Mouse (Mus musculus) forebrain, embryonic 12.5 days (tissue): Measurements from ENCODE around the gene Cacnb1. TPM values are rescaled to one million over a fixed set of nuclear protein-coding genes. Genes with fewer than 3 reads are reported as not detected.

ENCODE experiments used
- ATAC-seq: fragments of 200-750 bp; cut with Nextera tagmentation; 2 replicates; pipeline ENCODE4 v1.8.0; 2017; ENCODE audit warnings: moderate TSS enrichment; ENCODE audit not compliant: low FRiP score
- H3K27ac ChIP-seq: fragments of 300-500 bp; sonication (generic); 2 replicates; pipeline ENCODE4 v1.5.1; 2016; ENCODE audit warnings: mild to moderate bottlenecking
- H3K27me3 ChIP-seq: fragments of 300-500 bp; sonication (generic); 2 replicates; pipeline ENCODE4 v1.6.1; 2016; ENCODE audit warnings: mild to moderate bottlenecking
- H3K36me3 ChIP-seq: fragments of 300-500 bp; sonication (generic); replicated peaks from 2 replicates; pipeline ENCODE4 v1.6.1; 2016; ENCODE audit warnings: mild to moderate bottlenecking
- H3K4me1 ChIP-seq: fragments of 300-500 bp; sonication (generic); 2 replicates; pipeline ENCODE4 v1.6.1; 2016
- H3K4me2 ChIP-seq: fragments of 300-500 bp; sonication (generic); 2 replicates; pipeline ENCODE4 v1.6.1; 2016; ENCODE audit warnings: mild to moderate bottlenecking, moderate library complexity
- H3K4me3 ChIP-seq: fragments of 300-500 bp; sonication (generic); replicated peaks from 2 replicates; pipeline ENCODE4 v1.5.1; 2016; ENCODE audit warnings: mild to moderate bottlenecking
- H3K9ac ChIP-seq: fragments of 300-500 bp; sonication (generic); 2 replicates; pipeline ENCODE4 v1.6.1; 2016; ENCODE audit warnings: mild to moderate bottlenecking
- H3K9me3 ChIP-seq: fragments of 300-500 bp; sonication (generic); 2 replicates; pipeline ENCODE4 v1.6.1; 2016
- WGBS: fragments of 180-500 bp; shearing (Covaris S2); methylation state at CpG from one replicate; pipeline ENCODE4 v1.1.7; 2016; 5-methylcytosine and 5-hydroxymethylcytosine counted together
- polyA plus RNA-seq: library from polyadenylated mRNA; unstranded; fragments of >200 nt; fragmentation: Nextera tagmentation; extraction: Ambion mirVana; gene quantifications from 2 replicates; pipeline ENCODE4 v1.2.1, GENCODE M21; 2016

Cacnb1 gene
- polyA plus RNA-seq, 1 experiment from 2014 or later, result 22.5 TPM

DNA sequence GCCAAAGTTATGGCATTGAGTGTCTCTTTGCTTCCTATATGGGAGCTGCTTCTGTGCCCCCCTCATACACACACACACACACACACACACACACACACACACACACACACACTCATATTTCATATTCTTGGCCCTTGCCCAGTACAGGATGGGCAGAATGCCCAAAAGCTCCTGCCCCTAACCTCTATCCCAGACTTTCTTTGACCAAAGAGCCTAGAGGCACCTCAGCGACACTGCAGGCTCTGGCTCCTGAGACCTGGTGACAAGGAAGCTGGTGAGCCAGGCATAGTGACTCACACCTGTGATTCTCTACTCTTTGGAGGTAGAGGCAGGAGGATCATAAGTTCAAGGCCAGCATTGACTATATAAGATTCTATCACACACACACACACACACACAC lies 2.1 kb downstream of the Cacnb1 start:
- Histone ChIP-seq H3K27ac (peak overlapping the region; percentile 89), H3K36me3 (peaks cover 22% of the 10 kb centered on the region), H3K4me1 (peaks cover 52% of the 10 kb centered on the region), H3K27me3 (no peaks in the 10 kb centered on the region), H3K9ac (peak overlapping the region; percentile 86; the same call in 1 of the 2 replicates), H3K4me2 (peak overlapping the region; percentile 81), H3K9me3 (no peaks in the 10 kb centered on the region), H3K4me3 (peak overlapping the region; percentile 67; the same call in 1 of the 2 replicates)
- no peak for ATAC-seq
- 54% methylated on average over 1 of the region's 1 CpGs for WGBS

DNA sequence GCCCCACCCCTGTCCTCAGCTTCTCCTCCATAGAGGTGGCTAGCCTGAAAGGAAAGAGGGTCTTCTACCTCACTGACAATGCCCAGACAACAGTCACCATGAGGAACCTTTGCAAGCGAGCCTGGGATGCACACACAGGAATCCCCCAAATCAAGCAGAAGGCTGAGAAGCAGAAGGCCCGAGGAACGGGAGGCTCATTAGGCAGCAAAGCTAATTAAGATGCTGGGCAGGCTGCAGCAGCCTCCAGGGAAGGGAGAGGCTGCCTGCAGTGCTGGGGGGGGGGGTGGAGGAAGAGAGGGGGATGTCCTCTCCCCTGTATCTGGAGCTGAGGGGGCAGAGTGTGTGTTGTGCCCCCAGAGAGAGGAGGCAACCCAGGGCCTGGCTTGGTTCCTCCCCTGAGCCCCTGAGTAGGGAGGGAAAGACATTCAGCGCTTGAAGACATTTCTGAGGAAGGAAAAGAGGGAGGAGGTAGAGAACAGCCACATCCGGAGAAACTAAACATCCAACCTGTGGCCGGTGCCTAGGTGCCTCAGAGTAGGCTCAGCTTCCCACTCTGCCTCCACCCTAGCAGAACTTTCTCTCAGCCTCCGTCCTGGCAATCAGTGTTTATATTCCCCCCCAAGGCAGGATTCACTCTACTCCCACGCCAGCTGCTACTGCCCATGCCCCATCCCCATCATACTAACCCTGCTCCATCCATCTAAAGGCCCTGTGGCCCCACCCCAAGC lies 2.8 kb downstream of the Cacnb1 start:
- Histone ChIP-seq H3K4me3 (peak overlapping the region; percentile 12), H3K27me3 (no peaks in the 10 kb centered on the region), H3K4me1 (peaks cover 49% of the 10 kb centered on the region), H3K27ac (peak overlapping the region; percentile 89), H3K9me3 (no peaks in the 10 kb centered on the region), H3K4me2 (peak overlapping the region; percentile 81), H3K9ac (peak overlapping the region; percentile 86), H3K36me3 (peaks cover 27% of the 10 kb centered on the region)
- ATAC-seq, result peak; percentile 31; the same call in 1 of the 2 replicates
- 27% methylated on average over 8 of the region's 8 CpGs for WGBS

DNA sequence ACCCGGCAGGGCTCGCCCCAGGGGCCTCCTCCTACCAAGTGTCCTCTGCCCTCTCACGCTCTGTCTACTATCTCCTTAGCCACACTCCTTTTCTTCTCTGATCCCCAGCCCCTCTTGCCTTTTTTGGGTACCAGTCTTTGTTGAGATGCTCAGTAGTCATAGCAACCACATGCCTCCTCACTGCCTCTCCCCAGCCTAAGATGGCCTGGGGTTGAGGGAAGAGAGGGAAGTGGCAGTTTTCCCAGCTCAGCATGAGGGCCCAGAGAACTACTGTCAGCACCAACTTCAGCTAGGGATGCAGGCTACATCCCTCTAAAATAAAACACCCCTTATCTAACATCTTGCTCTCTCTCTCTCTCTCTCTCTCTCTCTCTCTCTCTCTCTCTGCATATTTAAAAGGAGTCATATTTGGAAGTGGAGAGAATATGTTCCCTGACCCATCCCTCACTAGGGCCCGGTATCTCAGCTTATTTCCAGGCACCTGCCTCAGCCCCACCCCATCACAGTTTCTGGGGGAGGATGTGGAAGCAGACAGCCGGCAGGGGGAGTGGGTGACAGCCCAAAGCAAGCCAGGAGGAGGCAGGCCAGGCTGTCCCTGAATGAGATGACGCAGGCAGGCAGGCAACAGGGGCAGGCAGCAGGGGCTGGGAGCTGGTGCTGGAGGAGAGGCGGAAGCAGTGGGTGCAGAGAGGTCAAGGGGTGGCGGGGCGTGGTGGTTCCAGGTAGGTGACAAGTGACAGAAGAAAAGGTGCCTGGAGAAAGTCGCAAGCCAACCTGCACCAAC lies 3.8 kb downstream of the Cacnb1 start:
- no peaks in the 10 kb centered on the region for H3K27me3 ChIP-seq
- WGBS, result 22% methylated on average over 10 of the region's 10 CpGs
- peak overlapping the region; percentile 12 for H3K4me3 ChIP-seq
- no peaks in the 10 kb centered on the region for H3K9me3 ChIP-seq
- peaks cover 49% of the 10 kb centered on the region for H3K4me1 ChIP-seq
- peak overlapping the region; percentile 81 for H3K4me2 ChIP-seq
- ATAC-seq, result 0 out of 2 replicates have a peak, but pooled peaks have one; percentile 18
- peaks cover 36% of the 10 kb centered on the region for H3K36me3 ChIP-seq
- H3K9ac ChIP-seq, result peak overlapping the region; percentile 8
- H3K27ac ChIP-seq, result peak overlapping the region; percentile 89

DNA sequence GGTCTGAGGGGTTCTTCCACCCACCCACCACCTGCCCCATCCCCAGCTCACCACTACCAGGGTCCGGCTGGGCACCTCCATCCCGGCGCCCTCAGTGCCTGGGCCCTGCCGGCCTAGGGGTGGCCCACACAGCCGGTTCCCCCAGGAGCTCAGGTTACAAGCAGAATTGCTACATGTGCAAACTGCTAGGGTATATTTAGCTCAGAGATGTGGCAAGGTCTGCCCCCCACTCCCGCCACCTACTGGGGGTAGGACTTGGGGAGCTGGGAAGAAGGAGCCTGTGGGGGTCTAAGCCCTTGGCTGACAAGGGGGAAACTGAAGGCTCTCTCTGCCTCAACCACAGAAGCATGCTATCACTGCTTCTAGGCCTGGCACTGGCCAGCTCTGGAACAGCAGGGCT lies 4.6 kb downstream of the Cacnb1 start:
- no peak overlapping the region for H3K4me3 ChIP-seq
- H3K27ac ChIP-seq, result 0 out of 2 replicates have a peak overlapping the region, but pooled peaks have one; percentile 47
- no peak overlapping the region for H3K9ac ChIP-seq
- peaks cover 36% of the 10 kb centered on the region for H3K36me3 ChIP-seq
- no peaks in the 10 kb centered on the region for H3K9me3 ChIP-seq
- H3K4me1 ChIP-seq, result peaks cover 45% of the 10 kb centered on the region
- H3K27me3 ChIP-seq, result no peaks in the 10 kb centered on the region
- no peak for ATAC-seq
- 63% methylated on average over 6 of the region's 6 CpGs for WGBS
- H3K4me2 ChIP-seq, result no peak overlapping the region

DNA sequence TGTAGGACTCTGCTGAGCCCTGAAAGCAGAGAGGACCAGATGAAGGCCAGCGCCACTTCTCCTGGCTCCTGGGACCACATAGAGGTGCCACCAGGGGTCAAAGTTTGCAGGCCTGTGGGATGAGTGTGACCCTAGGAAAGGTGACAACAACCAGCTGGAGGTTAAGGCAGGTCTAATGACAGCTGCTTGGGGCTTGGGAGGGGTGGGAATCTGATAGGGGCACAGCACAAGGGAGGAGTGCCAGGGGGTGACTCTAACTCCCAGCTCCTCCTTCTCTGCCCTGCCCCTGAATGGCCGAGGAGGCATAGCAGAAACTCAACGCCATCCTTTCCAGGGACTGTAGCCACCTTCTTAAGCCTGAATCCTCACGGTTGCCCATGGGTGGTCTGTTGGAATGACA lies 6.0 kb downstream of the Cacnb1 start:
- no peak overlapping the region; the same call in 1 of the 2 replicates for H3K9ac ChIP-seq
- 80% methylated on average over 4 of the region's 4 CpGs for WGBS
- no peak overlapping the region for H3K27ac ChIP-seq
- no peak overlapping the region for H3K4me3 ChIP-seq
- no peaks in the 10 kb centered on the region; the same call in 1 of the 2 replicates for H3K27me3 ChIP-seq
- ATAC-seq, result no peak
- H3K4me1 ChIP-seq, result peaks cover 39% of the 10 kb centered on the region
- peaks cover 36% of the 10 kb centered on the region for H3K36me3 ChIP-seq
- H3K9me3 ChIP-seq, result no peaks in the 10 kb centered on the region
- H3K4me2 ChIP-seq, result no peak overlapping the region

DNA sequence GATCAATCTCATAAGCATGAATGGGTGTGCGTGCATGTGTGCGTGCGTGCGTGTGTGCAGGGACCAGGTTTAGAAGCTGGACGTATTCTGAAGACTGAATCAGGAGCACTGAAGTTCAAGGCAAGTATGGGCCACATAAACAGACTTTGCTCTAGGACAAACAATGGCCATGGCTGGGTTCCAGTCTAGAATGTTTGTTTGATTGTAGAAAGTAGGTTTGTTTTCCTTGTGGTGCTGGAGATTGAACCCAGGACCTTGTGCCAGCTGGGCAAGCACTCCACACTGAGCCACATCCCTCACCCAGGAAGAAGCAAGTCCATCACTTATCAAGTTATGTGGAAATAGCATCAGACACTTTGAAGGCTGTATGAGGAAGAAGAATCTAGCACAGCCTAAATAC lies 6.7 kb downstream of the Cacnb1 start:
- Histone ChIP-seq H3K9me3 (no peaks in the 10 kb centered on the region), H3K4me3 (no peak overlapping the region), H3K27me3 (no peaks in the 10 kb centered on the region; the same call in 1 of the 2 replicates), H3K4me2 (no peak overlapping the region), H3K4me1 (peaks cover 33% of the 10 kb centered on the region), H3K9ac (no peak overlapping the region), H3K36me3 (peaks cover 38% of the 10 kb centered on the region), H3K27ac (no peak overlapping the region)
- no peak for ATAC-seq
- WGBS, result 95% methylated on average over 5 of the region's 5 CpGs

DNA sequence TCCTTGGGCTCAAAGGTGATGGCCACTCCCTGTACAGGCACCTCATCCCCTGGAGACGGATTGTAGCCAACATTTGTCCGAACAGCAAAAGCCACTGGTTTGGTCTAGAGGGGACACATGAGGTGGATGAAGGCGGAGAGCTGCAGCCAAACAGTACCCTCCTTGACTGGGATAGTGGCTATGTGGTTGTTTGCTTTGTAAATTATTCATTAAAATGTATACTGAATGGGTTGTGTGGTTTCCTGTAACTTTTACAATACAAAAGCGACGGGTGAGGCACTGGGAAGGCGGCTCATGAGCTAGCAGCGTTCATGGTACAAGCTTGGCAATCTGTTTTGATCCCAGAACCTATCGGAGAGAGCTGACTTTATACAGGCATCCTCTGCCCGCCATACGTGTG lies 10.0 kb downstream of the Cacnb1 start:
- no peak overlapping the region for H3K4me3 ChIP-seq
- H3K4me1 ChIP-seq, result no peaks in the 10 kb centered on the region
- WGBS, result 85% methylated on average over 10 of the region's 10 CpGs
- no peak for ATAC-seq
- no peak overlapping the region for H3K4me2 ChIP-seq
- H3K27me3 ChIP-seq, result no peaks in the 10 kb centered on the region; the same call in 1 of the 2 replicates
- H3K9ac ChIP-seq, result no peak overlapping the region
- H3K27ac ChIP-seq, result no peak overlapping the region
- no peaks in the 10 kb centered on the region for H3K9me3 ChIP-seq
- H3K36me3 ChIP-seq, result peaks cover 68% of the 10 kb centered on the region

DNA sequence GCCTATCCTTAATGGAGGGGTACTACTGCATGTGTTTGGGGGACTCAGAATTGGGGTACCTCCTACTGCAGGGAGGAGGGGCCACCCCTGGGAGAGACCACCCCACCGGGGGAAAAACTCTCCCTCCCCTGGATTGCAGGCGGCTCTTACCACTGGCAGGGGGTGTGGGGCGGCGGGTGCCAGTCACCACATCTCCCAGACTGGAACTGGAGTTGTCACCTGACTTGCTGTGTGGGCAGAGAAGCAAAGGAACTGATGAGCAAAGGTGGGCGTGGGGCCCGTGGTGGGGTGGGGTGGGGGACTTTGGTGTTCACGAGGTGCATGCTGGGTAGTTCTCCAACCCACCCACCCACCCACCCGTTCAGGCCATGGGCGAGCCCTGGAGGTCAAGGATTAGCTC lies 11.1 kb downstream of the Cacnb1 start:
- H3K9me3 ChIP-seq, result no peaks in the 10 kb centered on the region
- H3K4me2 ChIP-seq, result no peak overlapping the region
- H3K27me3 ChIP-seq, result no peaks in the 10 kb centered on the region; the same call in 1 of the 2 replicates
- ATAC-seq, result no peak
- no peak overlapping the region for H3K27ac ChIP-seq
- WGBS, result 70% methylated on average over 8 of the region's 9 CpGs
- no peak overlapping the region for H3K9ac ChIP-seq
- H3K36me3 ChIP-seq, result peaks cover 67% of the 10 kb centered on the region
- H3K4me1 ChIP-seq, result no peaks in the 10 kb centered on the region
- no peak overlapping the region for H3K4me3 ChIP-seq

DNA sequence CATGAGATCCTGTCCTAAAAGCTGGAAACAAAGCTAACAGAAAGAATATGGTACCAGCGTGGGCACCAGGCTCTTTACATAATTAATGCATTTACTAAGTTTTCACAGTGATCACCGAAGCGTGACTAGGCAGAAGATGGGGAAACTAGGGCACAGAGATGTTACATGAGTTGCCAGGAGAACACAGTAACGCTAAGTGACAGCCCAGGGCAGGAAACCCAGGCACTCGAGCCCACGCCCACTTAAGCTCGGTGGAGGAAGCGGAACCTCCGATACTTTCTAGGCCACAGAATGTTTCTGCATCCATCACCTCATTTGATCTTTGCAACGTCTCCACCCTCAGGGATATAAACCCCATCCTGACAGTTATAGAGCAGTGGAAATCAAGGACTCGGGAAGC lies 14.7 kb downstream of the Cacnb1 start:
- Histone ChIP-seq H3K27ac (no peak overlapping the region), H3K27me3 (peaks cover 5% of the 10 kb centered on the region), H3K36me3 (peaks cover 71% of the 10 kb centered on the region), H3K4me2 (no peak overlapping the region), H3K4me1 (peaks cover 11% of the 10 kb centered on the region), H3K4me3 (no peak overlapping the region), H3K9ac (no peak overlapping the region), H3K9me3 (no peaks in the 10 kb centered on the region)
- no peak for ATAC-seq
- WGBS, result 85% methylated on average over 11 of the region's 11 CpGs

DNA sequence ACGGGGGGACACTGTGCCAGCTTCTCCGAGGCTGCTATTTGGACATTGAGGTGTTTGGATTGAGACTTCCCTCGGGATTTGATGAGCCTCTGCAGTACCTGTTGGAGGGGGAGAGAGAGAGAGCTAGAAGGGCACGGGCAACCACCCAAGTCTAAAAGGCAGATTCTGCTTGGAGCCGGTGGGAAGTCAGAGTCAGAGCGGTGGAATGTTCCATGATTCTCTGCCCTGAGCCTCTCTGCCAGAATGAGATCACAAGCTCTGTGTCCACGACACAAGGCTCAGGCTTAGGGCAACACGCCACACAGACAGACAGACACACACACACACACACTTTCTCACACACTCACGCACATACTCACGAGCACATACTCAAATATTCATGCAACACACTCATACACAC lies 17.1 kb downstream of the Cacnb1 start:
- peaks cover 31% of the 10 kb centered on the region for H3K4me1 ChIP-seq
- 86% methylated on average over 10 of the region's 10 CpGs for WGBS
- peaks cover 68% of the 10 kb centered on the region for H3K36me3 ChIP-seq
- no peak for ATAC-seq
- no peak overlapping the region for H3K4me2 ChIP-seq
- H3K4me3 ChIP-seq, result no peak overlapping the region
- no peak overlapping the region for H3K9ac ChIP-seq
- no peak overlapping the region for H3K27ac ChIP-seq
- H3K9me3 ChIP-seq, result no peaks in the 10 kb centered on the region
- peaks cover 27% of the 10 kb centered on the region for H3K27me3 ChIP-seq

DNA sequence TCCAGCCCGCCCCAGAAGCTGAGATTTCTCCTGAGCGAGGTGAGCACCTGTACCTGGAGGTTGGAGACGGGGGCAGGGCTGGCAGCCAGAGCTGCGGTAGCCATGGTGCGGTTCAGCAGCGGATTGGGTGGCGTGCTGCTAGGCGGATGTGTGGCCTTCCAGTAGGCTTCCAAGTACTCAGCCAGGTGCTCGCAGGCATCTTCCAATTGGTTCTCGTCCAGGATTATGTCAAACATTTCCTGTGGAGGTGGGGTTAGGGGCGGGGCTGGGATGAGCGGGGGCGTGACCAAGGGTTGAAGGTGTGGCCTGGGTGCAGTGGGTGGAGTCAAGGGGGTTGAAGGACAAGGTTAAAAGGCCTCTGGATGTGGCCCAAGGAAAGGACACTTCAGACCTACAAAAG lies 17.8 kb downstream of the Cacnb1 start:
- no peak overlapping the region for H3K4me3 ChIP-seq

DNA sequence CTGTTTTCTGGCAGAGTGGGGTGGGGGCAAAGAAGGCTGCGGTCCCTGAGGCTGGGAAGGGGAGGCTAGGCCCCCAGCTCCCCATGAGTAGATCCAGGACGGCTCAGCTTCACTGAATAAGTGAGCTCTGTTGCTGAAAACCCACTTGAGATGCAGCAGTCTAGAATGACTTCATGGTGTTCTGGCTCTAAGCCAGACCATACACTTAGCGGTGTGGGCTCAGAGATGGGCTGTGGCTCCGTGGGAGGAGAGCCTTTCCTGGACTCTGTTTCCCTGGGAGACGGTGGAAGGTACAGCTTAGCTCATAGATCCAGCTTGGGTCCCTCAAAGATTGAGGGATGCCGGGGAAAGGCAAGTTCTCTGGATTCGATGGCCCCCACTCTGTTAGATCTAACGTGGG lies 18.7 kb downstream of the Cacnb1 start:
- Histone ChIP-seq H3K4me2 (no peak overlapping the region), H3K9me3 (no peaks in the 10 kb centered on the region), H3K27ac (peak overlapping the region; percentile 20; the same call in 1 of the 2 replicates), H3K36me3 (peaks cover 52% of the 10 kb centered on the region), H3K9ac (no peak overlapping the region), H3K27me3 (peaks cover 42% of the 10 kb centered on the region), H3K4me1 (peaks cover 36% of the 10 kb centered on the region), H3K4me3 (no peak overlapping the region)
- 66% methylated on average over 8 of the region's 8 CpGs for WGBS
- 0 out of 2 replicates have a peak, but pooled peaks have one; percentile 19 for ATAC-seq

More for the DNA sequence above, 17.8 kb downstream of the Cacnb1 start:
- peaks cover 36% of the 10 kb centered on the region for H3K4me1 ChIP-seq
- H3K9me3 ChIP-seq, result no peaks in the 10 kb centered on the region
- H3K4me2 ChIP-seq, result no peak overlapping the region
- H3K9ac ChIP-seq, result no peak overlapping the region
- WGBS, result 52% methylated on average over 13 of the region's 13 CpGs
- H3K36me3 ChIP-seq, result peaks cover 61% of the 10 kb centered on the region
- no peak overlapping the region for H3K27ac ChIP-seq
- peaks cover 33% of the 10 kb centered on the region for H3K27me3 ChIP-seq
- no peak for ATAC-seq
